Mouse (Mus musculus): ENCODE data around the gene Rlim. TPM values are rescaled to one million over a fixed set of nuclear protein-coding genes. Genes with fewer than 3 reads are reported as not detected.

Gene Rlim
- 10 to 100 TPM; 49.1 to 55.4 TPM for total RNA-seq (2021)
- polyA plus RNA-seq (2012; rRNA removed): 0.99 and 1.3 TPM in 2 replicates
- long read RNA-seq, full-length matches to known transcripts: 2 of 4 reads
- long read RNA-seq, partial matches to known transcripts: 0 of 4 reads
- long read RNA-seq, other reads (novel, unspliced or antisense): 2 of 4 reads

GRCm38 (mm10) chrX:103981169-103981689, at the start of gene Rlim:
Rlim (minus strand) TSS chrX:103981284.
- peak; percentile 95 for DNase-seq

GRCm38 (mm10) chrX:104017196-104017595, 36.1 kb upstream of the Rlim start:
- DNase-seq: peak; percentile 61

GRCm38 (mm10) chrX:104015048-104015447, 34.0 kb upstream of the Rlim start:
- DNase-seq: no peak

- DNase-seq: no peak
These were observed 32.3 kb upstream of the Rlim start for GRCm38 (mm10) chrX:104013318-104013811.

DNA sequence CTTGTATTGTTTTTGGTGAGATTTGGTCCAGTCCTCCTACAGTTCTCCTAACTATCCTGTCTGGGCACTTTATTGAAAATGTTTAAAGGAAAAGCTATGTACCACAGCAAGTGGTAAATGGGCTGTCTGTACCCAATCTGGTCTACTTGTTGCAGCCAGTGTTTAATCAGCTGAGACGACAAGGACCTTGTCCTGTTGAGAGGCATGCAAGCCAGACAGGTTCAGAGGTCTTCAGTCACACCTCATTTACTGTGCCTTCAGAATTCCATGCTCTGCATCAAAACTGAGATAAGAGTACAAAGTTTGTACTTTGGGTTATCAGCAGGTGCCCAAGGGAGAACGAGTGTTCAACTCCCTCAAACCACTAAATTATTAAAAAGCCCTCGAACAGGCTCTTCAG, 13.7 kb upstream of the Rlim start:
- no peak for DNase-seq

DNA sequence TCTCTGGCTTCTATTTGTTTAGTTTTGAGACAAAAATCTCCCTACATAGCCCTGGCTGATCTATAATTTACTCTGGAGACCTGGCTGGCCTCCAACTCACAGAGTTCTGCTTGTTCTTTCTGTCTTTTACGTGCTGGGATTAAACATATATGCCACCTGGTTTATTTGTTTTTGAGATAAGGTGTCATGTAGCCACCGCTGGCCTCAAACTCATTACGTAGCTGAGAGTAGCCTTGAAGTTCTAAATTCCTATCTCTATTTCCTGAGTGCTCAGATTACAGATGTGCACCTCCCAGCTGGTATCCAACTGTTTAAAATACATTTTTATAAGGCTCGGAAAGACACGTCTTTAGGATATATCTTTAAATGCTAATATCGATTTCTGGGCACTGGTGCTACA, 12.8 kb upstream of the Rlim start:
- DNase-seq: no peak

DNA sequence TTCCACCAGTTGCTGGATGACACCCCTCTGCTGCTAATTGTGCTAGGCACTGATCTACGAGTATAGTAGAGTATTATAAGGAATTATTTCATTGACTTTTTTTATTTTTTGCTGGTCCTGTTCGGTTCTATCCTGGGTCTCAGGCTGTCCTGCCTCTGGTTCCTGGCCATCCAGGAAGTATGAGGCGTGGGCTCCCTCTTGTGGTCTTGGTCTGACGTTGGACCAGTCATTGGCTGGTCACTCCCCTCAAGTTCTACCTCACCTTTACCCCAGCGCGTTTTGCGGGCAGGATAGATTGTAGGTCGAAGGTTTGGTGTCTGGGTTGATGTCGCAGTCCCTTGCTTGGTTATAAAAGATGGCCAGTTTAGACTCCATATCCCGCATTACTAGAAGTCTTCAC, 10.6 kb upstream of the Rlim start:
- no peak for DNase-seq

DNA sequence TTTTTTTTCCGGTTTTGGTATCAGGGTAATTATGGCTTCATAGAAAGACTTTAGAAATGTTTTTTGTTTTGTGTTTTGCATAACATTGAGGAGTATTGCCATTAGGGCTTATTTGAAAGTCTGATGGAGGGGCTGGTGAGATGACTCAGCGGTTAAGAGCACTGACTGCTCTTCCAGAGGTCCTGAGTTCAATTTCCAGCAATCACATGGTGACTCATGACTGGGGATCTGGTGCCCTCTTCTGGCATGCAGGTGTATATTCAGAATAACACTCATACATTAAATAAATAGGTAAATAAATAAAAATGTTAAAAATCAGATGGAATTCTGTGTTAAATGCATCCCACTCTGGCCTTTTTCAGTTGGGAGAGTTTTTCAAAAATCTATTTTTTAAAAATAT, 9.3 kb upstream of the Rlim start:
- DNase-seq: peak; percentile 42

- peak; percentile 22 for DNase-seq
These were observed 6.3 kb upstream of the Rlim start for GRCm38 (mm10) chrX:103987215-103987964.

DNA sequence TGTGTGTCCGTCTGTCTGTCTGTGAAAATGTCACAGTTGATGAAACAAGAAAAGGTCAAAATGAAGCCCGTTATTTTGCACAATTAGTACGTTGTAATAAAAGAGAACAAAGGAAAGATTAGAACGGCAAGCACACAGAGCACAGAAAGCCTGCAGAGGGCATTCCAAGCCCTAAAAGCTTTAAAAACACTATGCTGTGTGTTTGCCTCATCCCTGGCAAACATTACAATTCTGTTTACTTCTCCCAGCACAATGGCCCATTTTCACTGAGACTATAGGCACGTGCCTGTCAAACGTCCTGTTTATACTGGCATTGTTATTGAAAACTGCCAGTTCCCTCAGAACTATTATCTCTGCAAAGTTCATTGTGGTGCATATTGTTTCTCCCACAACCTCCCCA, 5.1 kb upstream of the Rlim start:
- no peak for DNase-seq

DNA sequence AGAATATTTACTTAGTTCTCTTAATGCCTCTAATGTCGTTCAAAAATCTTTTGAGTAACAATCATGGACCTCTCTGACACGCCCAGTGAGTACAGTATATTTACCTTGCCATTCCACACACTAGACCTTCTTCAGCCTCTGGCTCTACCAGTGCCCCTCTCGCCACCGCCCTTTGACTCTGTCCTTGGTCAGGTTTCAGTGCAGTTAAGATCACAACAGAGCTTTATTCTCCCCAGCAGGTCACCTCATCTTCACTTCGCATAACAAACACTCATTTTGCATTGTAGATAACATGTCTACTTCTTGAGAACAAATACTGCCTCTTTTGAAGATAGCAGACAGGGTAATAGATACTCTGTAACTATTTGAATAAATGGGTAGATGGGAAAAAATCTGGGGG, 3.9 kb upstream of the Rlim start:
- no peak for DNase-seq

DNA sequence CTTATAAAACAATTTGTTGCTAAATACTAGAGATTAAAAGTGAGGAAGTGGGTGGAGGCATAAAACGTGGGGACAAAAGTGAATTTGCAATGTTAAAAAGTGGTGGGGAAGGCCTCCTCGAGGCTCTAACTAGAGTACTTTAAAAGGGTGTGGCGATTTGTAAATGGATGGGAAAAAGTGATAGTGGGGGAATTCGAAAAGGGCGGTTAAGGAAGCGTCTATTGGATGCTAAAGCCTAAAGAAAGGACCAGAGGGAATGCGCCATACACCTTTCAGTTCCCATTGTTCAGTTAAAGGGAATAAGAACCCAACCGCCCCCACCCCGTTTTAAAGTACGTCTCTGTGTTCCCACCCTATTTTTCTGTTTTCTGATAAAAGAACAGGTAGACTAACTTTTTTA, 722 bp upstream of the Rlim start:
- DNase-seq: no peak

DNA sequence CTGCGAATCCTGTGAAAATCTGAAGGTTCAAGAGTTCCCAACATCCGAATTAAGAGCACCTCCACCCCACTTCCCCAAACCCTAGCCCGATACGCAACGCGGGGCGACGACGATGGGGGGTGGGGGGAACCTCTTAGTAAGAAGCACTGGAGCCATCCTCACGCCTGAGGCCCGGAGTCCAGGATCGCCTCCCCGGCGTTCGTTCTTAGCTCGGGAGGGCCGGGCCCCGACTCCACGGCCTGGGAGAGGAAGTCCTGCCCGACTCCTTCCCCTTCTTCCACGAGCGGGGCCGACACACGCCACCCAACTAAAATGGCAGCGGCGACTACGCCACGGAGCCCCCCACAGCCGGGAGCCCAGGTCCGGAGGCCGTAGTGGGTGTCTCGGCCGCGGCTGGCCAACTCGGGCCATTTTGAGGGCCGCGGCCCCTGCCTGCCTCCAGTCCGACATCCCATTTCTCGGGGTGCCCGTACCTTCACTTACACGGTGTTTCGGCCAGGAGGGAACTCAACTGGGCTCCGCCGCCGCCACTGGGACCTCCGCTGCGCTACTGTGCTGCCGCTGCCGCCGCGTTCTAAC, 405 bp downstream of the Rlim start:
- DNase-seq: peak; percentile 53

GRCm38 (mm10) chrX:103980036-103980435, 1.0 kb downstream of the Rlim start:
- DNase-seq: peak; percentile 20

DNA sequence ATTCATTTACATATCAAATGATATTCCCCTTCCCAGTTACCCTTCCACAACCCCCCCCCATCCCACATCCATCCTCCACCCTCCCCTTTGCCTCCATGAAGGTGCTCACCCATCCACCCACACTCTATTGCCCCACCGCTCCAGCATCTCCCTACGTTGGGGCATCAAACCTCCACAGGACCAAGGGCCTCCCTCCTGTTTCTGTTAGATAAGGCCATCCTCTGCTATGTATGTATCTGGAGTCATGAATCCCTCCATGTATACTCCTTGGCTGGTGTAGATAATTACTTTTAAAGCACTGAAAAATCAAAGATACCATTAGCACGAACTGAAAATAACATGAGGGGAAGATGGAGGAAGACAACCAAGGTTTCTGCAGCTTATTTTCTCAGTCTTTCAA, 41.4 kb downstream of the Rlim start:
- DNase-seq: no peak

- DNase-seq: no peak
These were observed 43.8 kb downstream of the Rlim start for GRCm38 (mm10) chrX:103937333-103937732.

GRCm38 (mm10) chrX:103922436-103922835, 58.6 kb downstream of the Rlim start:
- no peak for DNase-seq

DNA sequence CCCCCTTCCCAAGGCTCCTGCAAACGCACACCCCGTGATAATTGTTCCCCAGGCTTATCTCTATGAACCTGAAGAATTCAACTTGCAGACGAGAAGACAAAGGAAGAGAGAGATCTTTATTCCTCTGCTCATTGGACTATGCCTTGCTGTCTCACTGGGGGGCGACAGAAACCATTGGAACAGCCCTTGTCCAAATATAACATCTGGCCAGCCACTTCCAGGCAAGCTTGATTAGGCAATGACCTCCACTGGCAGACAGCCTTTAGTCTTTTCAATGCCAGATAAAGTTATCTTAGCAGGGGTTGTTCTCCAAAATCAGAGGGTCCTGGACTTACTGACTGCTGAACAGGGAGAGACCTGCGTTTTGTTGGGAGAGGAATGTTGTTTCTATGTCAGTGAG, 62.1 kb downstream of the Rlim start:
- peak; percentile 27 for DNase-seq

DNA sequence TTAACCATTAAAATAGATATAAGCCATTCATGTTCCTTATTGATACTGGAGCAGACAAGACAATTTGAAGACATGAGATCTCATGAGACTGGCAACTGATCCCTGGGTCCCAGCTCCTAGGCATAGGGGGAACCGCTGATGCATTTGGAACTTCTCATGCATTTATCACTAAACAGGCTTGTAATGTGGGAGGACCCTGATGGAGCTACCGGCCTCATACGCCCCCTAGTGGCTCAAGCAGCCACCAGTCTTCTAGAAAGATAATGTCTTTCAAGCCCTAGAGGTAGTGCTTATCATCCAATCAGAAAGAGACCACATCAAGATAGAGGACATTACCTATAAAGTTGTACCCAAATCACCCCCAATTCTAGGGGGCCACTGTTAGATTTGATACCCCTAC, 66.3 kb downstream of the Rlim start:
- peak; percentile 35 for DNase-seq
